Mouse (Mus musculus): ENCODE results near the gene Erbin.

The Erbin gene

DNA sequence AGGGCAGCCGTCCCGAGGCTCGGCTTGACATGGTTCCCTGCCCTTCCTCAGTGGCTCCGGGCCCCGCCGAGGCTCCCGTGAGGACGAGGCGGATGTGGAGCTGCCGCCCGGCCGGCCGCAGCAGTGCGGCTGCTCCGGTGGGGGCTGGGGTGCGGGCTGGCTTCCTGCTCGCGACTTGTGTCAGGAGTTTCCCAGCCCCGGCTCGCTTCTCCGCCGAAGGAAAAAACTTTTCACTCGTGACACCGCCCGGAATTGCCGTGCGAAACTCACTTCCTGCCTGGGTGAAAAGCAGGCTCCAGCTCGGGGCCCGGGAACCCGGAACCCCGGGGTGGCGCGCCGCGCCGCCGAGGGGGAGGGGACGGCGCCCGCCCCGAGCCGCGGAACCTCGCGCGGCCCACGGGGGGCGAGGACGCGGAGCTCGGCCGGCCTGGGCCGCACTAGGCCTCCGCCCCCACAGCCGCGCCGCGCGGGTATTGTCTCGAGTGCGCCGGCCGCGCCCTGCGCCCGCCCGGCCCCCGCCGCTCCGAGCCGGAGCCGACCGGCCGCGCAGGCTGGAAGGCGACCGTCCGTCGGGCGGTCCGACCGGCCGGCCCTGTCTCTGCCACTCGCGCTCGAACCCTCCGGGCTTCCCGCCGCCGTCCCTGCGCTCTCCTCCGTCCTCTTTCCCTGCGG lies at the start of gene Erbin:
TSS of gene Erbin (minus strand) at position 254 of the 672 bp plus-strand sequence.
- DNase-seq (ENCODE audit: low spot score) = peak; percentile 79

DNA sequence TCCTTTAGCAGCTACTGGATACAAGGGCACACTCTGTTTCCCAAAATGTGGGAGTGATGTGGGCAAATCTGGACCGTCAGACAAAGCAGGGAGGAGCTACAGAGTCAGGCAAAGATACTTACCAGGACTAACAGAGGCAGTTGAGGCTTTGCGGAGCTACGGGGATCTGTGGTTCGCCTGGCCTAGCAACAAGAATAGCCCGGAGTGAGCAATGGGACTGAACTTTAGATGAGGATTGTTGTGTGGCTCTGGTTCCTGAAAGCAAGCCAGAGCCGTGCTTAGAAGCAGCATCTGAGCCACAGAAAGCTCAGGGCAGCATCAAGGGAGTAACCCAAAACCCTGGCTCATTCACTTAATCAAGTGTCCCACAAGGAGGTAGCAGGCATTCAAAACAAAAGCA lies 49.6 kb upstream of the Erbin start:
- no peak for DNase-seq (ENCODE audit: low spot score)

DNA sequence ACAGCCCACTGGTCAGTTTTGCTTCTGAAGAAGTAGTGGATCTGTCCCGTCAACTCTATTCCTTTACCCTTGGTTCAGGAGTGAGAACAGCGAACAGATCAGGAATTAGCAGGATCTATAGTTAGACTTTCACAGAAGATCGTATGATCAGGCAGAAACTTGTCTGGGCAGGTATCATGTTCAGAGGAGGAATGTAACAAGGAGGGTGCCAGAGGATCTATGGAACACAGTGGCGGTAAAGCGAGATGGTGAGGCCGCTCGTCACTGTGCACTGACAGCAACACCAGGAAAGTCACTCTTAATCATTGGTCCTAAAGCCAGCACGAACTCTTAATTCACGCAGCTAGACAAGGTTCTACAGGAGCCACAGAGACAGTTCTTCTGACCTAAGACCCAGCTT lies 47.7 kb upstream of the Erbin start:
- DNase-seq (ENCODE audit: low spot score) = no peak

DNA sequence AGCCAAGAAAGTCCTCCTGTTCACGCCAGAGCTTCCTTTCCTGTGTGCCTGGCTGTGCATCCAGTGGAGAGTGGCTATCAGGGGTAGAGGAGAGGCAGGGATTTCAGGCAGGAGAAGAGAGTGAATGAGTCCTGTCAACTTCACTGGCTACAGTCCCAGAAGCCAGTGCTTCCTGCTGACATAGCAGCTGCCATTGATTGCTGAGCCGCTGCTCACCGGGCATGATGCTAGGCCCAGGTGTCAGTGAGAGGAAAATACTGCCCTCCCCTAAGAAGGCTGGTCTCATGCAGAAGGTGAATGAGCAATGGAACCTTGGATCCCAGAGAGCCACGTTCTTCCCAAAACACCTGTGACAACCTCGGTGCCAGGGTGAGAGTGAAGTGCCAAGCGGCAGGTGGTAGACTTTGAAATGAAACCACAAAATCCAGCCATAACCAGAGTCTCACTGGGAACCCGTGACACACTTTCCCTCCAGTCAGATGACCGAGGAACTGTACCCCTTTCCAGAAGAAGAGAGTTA lies 46.4 kb upstream of the Erbin start:
- no peak for DNase-seq (ENCODE audit: low spot score)

DNA sequence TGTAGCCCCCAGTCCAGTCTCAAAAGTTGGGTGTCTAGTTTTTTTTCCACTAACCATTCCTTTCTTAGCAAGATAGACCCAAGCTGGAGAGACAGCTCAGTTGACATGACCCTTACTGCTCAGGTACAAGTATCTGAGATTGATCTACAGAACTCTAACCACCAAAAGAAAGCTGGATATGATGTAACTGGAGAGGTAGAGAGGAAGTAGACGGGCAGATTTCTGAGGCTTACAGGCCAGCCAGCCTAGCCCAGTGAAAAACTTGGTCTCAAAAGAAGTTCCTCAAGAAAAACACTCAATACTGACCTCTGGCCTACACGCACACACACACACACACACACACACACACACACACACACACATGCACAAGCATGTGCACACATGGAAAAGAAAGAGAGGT lies 44.9 kb upstream of the Erbin start:
- no peak for DNase-seq (ENCODE audit: low spot score)

DNA sequence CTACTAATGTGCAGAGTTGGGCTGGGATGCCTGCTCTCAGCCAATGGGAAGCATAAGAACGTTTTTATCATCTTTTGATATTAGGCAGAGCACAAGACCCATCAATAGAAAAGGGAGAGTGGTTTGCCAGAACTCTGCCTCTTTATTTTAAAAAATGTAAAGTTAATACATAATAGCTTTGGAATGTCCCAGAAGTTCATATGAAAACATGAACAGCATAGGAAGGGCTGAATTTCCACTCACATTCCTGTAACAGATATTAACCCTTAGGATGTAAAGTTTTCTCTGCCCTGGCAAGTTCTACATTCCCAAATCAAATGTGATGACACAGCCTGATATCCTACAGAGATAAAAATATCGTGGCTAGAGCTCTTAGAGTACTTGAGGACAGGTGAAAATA lies 42.8 kb upstream of the Erbin start:
- DNase-seq (ENCODE audit: low spot score) = no peak

DNA sequence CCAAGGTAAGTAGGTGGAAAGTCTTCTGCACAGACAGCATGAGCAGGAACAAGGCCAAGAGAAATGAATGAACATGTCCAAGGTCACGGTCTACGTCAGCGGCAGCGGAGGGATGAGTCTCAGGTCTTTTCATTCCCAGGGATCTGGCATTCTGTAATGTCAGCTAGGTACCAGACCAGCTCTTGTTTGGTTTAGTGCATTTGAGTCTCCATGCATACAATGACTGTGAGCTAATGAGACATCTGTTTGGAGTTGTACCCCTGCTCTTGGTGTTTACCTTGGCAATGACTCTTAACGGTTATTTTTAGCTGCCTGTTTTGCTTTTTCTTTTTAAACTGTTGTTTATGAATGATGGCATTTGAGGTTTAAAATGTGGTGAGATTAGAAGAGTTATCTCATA lies 39.5 kb upstream of the Erbin start:
- no peak for DNase-seq (ENCODE audit: low spot score)

DNA sequence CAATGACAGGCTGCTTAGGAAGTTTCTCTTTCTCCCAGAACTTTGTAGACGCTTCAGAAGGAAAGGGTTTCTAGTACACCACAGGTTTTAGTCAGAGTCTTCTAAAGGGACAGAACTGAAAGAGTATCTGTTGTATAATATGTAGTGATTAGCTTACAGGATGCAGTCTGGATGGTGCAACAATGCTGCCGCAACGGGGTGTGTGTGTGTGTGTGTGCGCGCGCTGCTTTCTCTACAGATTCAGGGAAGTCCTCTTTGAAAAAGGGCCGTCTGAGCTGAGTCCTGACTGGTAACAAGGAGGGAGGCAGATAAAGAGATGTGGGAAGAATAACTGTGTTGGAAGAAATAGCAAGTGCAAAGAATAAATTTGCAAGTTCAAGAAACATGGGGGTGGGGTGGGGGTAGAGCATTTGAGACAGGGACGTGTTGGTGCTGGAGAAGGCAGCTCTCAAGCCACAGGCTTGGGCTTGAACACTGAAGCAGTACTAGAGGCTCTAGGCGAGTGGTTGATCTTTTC lies 38.4 kb upstream of the Erbin start:
- no peak for DNase-seq (ENCODE audit: low spot score)

DNA sequence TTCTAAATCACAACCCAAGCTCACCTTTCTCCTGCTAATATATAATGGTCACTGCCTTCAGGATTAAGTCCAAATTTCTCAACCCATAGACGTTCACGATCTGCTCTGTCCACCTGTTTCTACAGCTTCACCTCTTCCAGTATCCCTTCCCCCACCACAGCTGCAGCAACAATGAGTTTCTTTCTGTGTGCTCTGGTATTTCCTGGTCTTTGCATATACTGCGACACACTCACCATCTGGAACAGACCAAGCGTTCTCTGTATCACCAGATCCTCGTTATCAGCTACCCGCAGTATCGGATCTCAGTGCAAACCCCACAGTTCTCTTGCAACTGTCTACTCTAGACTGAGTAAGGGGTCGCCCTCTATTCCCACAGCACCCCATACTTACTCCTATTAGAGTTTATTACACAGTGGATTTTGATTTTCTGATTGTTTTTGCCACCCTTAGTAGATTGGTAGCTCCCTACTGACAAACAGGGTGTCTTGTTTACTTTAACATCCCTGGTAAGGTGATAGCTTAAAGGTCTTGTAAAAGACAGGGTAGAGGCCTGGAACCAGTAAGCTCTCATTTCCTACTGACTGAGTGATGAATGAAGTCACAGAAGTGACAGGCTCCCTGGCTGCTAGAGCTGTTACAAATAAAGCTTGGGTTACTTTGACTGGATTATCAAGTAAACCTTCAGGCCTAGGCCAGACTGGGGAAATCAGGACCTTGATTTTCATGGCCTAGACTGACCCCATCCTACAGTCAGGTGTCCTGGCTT lies 37.0 kb upstream of the Erbin start:
- no peak for DNase-seq (ENCODE audit: low spot score)

DNA sequence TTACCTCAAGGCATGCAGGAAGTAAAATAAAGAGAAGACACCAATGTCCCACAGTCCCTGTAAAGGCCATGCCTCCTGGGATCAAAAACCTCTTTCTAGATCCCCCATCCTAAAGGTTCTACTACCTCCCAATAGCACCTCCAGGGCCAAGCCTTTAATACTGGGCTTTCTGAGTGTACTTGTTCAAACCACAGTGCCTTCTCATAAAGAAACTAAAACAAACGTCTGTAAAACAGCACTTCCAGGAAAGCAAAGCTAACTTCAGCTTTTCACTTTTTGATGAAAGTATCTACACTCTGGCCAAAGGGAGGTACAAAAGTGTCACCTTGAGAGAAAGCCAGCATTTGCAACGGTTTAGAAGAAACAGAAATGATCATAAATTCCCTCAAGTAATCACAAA lies 35.3 kb upstream of the Erbin start:
- DNase-seq (ENCODE audit: low spot score) = no peak

DNA sequence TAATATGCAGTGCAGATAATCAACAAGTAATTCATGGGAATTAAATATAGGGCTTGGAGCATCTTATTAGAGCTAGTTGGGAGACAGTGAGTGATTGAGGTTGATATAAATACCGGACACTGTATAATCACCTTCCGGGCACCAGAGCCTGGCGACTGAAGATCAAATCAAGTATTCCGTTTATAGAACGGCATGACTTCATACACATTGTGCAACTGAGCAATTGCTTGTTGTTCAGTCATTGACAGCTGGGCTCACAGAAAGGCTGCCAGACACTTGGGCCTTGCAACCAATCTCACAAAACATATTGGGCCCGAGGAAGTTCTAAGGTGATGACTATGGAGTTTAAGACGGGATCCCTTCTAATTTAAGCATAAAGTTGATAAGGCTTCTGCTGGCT lies 31.1 kb upstream of the Erbin start:
- DNase-seq (ENCODE audit: low spot score) = no peak

DNA sequence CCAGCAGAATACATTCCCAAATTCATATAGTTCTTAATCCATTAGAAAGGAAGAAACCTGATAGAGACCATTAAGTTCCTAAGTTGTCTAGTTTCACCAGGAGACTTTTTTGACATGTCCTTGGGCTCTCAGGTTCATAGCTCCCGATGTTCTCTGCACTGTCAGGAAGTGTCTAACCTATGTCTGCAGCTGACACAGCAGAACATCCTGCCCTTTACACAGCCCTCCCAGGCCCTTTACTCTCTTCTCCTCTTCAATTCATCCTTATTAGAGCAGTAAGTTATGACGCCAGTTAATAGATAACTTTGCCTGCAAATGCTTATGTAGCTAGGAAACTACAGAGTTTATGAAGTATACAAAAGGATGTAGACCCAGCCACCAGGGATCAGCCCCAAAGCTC lies 20.5 kb upstream of the Erbin start:
- DNase-seq (ENCODE audit: low spot score) = no peak

DNA sequence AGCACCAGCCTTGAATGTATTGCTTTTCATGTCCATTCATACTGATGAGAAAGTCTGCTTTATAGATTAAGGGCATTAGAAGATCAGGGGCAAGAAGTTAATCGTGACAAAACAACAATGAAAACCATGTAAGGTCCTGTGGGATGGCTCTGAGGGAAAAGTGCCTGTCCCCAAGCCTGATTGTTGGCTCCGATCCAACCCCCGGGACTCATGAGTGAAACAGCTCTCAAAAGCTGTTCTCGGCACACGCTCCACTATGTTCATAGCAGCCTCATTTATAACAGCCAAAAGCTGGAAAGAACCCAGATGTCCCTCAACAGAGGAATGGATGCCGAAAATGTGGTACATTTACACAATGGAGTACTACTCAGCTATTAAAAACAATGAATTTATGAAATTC lies 4.3 kb upstream of the Erbin start:
- DNase-seq (ENCODE audit: low spot score) = no peak

DNA sequence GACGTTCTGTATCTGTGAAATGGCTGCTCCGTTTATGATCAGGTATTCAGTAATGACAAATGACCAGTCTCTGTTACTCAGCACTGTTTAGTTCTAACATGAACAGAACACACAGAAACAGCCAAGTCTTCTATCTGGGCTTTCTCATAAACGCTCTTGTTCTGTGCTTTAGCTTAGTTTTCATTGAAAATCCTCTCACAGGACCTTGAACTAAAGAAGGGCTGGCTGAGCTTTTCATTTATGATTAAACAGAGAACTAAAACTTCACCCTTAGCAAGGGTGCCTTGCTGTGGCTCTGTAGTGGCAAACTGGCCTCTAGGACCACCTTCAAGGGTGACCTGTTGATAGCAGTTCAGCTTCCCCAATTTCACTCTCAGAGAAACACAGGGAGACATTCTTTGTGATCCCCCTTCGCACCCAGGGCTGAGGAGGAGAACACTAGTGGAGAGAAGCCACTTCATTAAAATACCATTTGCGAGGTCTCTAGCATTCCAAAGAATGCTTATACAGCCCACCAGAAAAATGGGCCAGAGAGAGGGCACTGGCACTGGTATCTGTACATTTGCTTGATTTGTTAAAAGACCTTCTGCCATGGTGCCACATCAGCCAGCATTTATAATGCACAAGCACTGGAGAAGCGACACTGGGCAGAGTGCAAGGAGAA lies 3.2 kb upstream of the Erbin start:
- no peak for DNase-seq (ENCODE audit: low spot score)

DNA sequence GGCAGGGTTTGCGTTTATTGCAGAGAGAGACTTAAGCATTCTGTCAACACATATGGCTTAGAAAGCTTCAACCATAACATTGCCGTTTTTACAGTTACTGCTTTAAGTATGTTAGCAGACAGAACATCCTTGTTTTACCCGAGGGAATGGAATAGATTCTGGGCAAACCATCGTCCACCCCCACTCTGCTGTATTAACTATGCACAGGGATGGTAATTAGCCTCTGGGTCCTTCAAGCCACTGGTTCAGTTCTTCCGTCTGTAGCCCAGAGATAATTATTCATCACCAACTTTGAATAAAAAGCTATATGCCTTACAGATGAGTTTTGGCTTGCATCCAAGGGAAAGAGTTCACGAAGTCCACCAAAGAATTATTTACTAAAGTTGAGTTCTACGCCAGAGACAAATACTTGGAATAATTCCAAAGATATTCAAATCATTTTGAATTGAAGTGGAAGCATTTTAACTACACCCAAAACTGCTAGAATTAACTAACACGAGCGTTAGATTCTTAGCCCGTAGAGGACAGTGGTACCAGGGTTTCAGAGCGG lies 1.6 kb upstream of the Erbin start:
- no peak for DNase-seq (ENCODE audit: low spot score)

DNA sequence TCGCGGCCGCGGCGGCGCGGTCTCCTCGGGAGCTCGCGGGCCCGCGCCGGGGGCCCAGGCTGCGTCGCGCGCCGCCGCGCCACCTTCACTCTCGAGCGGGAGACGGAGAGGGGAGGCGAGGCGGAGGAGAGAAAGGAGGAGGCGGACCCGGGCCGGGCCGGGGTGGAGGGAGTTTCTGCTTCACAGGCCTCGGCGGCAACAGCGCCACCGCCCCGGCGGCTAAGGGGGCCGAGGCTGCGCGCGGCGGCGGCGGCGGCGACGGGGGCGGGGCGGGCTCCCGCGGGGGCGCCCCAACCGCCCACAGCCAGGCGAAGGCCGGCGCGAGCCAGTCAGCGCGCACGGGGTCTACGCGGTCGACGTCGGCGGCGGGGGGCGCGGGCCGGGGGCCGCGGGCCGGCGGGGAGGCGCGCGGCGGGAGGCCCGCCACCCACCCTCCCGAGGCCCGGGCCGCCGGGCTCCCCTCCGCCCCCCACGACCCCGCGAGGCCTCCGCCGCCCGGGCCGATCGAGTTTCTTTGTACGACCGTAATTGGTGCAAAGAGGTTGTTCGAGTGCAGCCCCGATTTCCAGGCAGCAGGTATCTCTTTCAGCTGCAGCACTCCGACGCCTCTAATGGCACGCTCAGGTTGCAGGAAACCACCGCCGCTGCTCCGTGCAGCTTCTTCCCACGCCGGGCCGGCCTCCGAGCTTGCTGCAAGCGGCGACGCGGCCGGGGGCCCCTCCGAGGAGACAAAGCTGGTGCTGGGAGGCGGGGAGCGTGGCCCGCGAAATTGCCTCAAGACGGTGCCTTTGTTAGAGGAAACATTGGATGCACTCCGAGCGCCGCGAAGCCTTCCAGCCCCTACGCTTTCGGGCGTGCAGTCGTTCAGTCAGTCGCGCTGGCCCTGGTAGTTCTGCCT lies 868 bp upstream of the Erbin start:
- DNase-seq (ENCODE audit: low spot score) = peak; percentile 87

DNA sequence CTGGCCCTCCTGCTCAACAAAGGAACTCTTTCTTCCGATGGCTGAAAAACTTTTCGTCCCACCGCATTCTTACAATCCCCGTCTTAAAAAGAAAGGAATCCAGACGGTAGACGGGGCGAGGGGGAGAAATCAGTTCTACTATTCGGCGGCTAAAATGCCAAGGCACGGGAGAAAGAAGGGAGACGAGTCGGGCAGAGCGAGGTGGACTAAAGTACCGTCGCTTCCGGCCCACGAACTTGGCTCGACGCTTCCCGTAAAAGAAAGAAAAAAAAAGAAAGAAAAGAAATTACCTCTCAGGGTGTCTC lies 406 bp downstream of the Erbin start:
- peak; percentile 59 for DNase-seq (ENCODE audit: low spot score)

DNA sequence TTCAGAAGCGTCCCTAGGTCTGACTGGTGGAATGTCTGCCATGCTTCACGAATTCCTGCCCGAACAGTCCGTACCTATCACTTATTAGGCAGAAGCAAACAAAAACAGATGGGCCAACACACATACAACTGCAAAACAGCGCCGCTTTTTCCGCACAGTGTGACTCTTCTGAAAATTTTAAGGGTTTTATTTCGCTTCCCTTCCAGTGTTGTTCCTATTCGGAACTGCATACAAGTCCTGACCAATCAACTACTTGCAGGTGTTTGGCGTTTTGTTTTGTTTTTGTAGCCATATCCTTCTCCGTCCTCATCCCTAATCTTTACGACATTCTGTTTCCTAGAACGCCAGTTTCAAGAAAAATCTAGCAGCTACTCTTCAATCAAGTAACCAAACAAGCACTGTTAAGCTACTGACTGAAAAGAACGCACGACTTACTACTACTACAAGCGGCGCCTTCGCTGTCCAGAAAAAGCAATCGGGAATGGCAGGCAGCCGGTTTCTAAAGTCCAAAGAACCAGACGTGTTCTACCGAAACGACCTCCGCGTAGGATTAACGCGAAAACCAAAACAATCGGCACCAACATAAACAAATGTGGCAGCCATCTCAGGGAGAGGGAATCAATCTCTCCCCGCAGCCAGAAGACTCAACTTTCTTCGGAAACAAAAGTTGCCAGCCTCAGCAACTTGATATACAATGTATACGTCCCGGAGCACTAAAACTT lies 919 bp downstream of the Erbin start:
- peak; percentile 63 for DNase-seq (ENCODE audit: low spot score)

DNA sequence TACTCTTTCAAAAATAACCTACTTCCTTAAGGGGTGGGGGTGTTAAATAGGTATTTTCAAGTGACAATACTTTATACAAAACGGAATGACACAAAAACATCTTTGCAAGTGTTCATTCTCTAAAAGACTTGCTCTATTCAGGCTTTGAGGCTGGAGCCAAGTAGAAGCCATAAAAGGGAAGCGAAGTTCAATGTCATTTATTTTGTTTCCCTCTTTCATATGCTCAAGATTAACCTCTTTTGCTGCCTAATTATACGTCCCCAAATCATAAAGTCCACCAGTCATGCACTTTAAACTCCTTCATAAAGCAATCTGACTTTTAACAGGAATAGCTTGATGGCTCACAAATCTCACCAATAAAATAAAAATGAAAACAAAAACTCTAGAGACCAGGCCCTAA lies 1.9 kb downstream of the Erbin start:
- DNase-seq (ENCODE audit: low spot score) = no peak

DNA sequence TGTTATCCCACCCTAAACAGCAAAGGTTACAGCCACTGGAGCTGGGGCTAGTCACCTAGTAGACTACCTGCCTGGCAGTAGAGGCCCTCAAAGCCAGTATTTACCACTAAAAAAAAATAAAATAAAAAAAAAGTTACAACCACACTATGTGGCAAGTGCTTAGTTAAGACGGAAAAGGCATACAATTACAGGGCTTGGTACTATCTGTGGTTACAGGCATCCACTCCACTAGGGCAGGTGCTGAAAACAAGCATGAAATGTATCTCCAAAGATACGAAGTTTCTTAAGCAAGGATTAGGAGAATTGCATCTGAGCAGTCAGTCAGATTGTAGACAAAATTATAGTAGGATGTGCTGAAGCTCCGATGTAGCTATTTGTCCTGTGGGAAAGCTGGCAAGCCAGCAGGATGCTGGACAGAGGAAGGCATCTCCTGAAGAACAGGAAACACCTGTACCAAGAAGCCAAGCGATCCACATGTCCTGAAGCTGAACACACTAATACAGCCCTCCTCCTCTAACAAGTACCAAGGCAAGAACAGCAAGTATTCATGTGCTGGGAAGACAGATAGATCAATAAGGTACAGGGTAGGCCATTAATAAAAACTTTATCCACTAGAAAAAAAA lies 6.1 kb downstream of the Erbin start:
- DNase-seq (ENCODE audit: low spot score) = no peak

DNA sequence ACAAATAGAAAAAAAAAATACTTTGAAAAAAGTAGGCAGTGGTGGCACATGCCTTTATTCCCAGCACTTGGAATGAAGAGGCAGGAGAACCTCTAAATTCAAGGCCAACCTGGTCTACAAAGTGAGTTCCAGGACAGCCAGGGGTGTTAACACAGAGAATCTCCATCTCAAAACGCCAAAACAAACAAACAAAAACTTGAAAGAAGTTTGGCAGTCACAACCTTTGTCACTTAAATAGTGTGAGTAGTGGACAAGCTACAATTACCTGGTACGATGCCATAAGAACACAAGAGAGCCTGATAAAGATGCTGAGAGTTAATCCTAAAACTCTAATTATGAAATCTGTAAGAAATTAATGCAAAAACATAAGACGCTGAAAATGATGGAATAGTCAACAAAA lies 8.0 kb downstream of the Erbin start:
- DNase-seq (ENCODE audit: low spot score) = no peak

Data from yolk sac, embryonic 10.5 days (tissue).